10 mouse cellular contexts compared by ENCODE assay signal in the genomic region with DNA sequence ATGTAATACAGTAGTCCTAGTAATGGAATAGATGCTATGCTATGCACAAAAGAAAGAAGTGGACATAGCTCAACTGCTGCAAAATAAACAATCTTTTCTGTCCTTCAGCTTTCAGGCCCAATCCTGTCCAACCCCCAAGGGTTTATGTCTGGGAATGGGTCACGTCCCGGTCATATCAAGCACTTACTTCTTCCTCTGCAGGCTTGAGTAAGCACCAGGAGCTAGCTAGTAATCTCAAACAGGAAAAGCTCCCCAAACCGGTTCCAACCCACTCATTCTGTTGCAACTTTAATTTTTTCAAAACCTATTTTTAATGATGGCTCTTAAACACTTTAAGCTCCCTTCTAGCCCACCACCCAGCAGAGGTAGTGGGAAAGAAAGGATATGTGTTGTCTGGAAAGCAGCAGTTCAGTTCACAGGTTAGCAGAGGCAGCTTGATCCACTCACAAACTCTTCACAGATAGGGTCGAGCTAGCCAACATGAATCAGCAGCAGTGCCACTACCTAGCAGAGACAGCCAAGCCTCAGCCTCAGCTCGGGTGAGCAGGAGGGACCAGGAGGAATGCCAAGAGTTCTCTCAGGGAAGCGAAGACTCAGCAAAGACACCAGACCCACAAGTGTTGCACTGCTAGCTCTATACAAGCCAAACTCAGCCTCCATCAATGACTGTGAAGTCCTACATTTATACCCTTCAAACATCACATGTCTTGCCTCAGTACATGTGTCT. TPM values are rescaled to one million over a fixed set of nuclear protein-coding genes. Genes with fewer than 3 reads are reported as not detected.
DNase-seq lines count a peak whose midpoint lies in the region; ATAC-seq lines count a peak whose summit lies in the region.
"Had no signal": no experiment of that assay in that cellular context is flagged by ENCODE, and none has a peak within 500 bp of the region (broad histone marks: within the 10 kb centered on the region; RNA-seq: fewer than 3 reads in every experiment).

No protein-coding gene starts in this region.

- H3K27ac ChIP-seq in embryonic facial prominence, embryonic 11.5 days (replicated peaks; ENCODE audit: low read depth, low read length), result no peak overlapping the region
- H3K27ac ChIP-seq in embryonic facial prominence, embryonic 10.5 days (replicated peaks), result no peak overlapping the region; the same call in 1 of the 2 replicates
- H3K27ac ChIP-seq in hindbrain, embryonic 11.5 days (ENCODE audit: low read depth, low read length), result no peak overlapping the region
- H3K27ac ChIP-seq: limb, embryonic 12.5 days had no signal

- H3K4me1 ChIP-seq in embryonic facial prominence, embryonic 11.5 days (ENCODE audit: control insufficient read depth, insufficient read depth, low read length), result no peaks in the 10 kb centered on the region
- no peaks in the 10 kb centered on the region for H3K4me1 ChIP-seq in embryonic facial prominence, embryonic 10.5 days
- H3K4me1 ChIP-seq in hindbrain, embryonic 11.5 days (replicated peaks; ENCODE audit: control insufficient read depth, insufficient read depth, low read length), result no peaks in the 10 kb centered on the region

- H3K4me2 ChIP-seq in embryonic facial prominence, embryonic 11.5 days (ENCODE audit: low read depth, low read length), result no peak overlapping the region
- no peak overlapping the region for H3K4me2 ChIP-seq in hindbrain, embryonic 11.5 days (replicated peaks; ENCODE audit: low read depth, low read length)
- H3K4me2 ChIP-seq: limb, embryonic 12.5 days had no signal

- H3K9ac ChIP-seq in embryonic facial prominence, embryonic 11.5 days (replicated peaks; ENCODE audit: low read length), result no peak overlapping the region
- no peak overlapping the region for H3K9ac ChIP-seq in hindbrain, embryonic 11.5 days (ENCODE audit: low read depth, low read length)
- H3K9ac ChIP-seq: limb, embryonic 12.5 days had no signal

- 79% methylated on average over 6 of the region's 6 CpGs for WGBS in embryonic facial prominence, embryonic 11.5 days
- WGBS in embryonic facial prominence, embryonic 10.5 days, result 81% methylated on average over 6 of the region's 6 CpGs
- WGBS in hindbrain, embryonic 11.5 days, result 92% methylated on average over 6 of the region's 6 CpGs

- no peaks in the 10 kb centered on the region for H3K27me3 ChIP-seq in embryonic facial prominence, embryonic 11.5 days (ENCODE audit: control insufficient read depth, insufficient read depth, low read length)
- H3K27me3 ChIP-seq in embryonic facial prominence, embryonic 10.5 days (replicated peaks; ENCODE audit: low read depth, poor library complexity, severe bottlenecking), result no peaks in the 10 kb centered on the region
- no peaks in the 10 kb centered on the region for H3K27me3 ChIP-seq in hindbrain, embryonic 11.5 days (ENCODE audit: control insufficient read depth, insufficient read depth, low read length)
- H3K27me3 ChIP-seq: limb, embryonic 12.5 days had no signal

- H3K4me3 ChIP-seq in embryonic facial prominence, embryonic 11.5 days (ENCODE audit: low read depth, low read length), result no peak overlapping the region
- no peak overlapping the region for H3K4me3 ChIP-seq in embryonic facial prominence, embryonic 10.5 days
- H3K4me3 ChIP-seq in hindbrain, embryonic 11.5 days (ENCODE audit: low read depth, low read length), result no peak overlapping the region
- H3K4me3 ChIP-seq: limb, embryonic 12.5 days had no signal

- H3K36me3 ChIP-seq in embryonic facial prominence, embryonic 11.5 days (replicated peaks; ENCODE audit: control insufficient read depth, insufficient read depth, low read depth, low read length), result no peaks in the 10 kb centered on the region; the same call in 1 of the 2 replicates
- peaks cover 17% of the 10 kb centered on the region for H3K36me3 ChIP-seq in embryonic facial prominence, embryonic 10.5 days (replicated peaks)
- no peaks in the 10 kb centered on the region for H3K36me3 ChIP-seq in hindbrain, embryonic 11.5 days (ENCODE audit: control insufficient read depth, insufficient read depth, low read length)

- no peaks in the 10 kb centered on the region for H3K9me3 ChIP-seq in embryonic facial prominence, embryonic 11.5 days (replicated peaks; ENCODE audit: control insufficient read depth, low read length)
- H3K9me3 ChIP-seq in embryonic facial prominence, embryonic 10.5 days, result no peaks in the 10 kb centered on the region
- H3K9me3 ChIP-seq in hindbrain, embryonic 11.5 days (ENCODE audit: control insufficient read depth, low read length), result no peaks in the 10 kb centered on the region
- H3K9me3 ChIP-seq: limb, embryonic 12.5 days had no signal

- DNase-seq in embryonic facial prominence, embryonic 11.5 days (ENCODE audit: low spot score), result peak; percentile 19
- DNase-seq in embryonic facial prominence, embryonic 10.5 days (ENCODE audit: low spot score), result no peak
- peak; percentile 35 to 71 for DNase-seq in urinary bladder, adult 18-20 months (ENCODE audit: low spot score in 2 of 2)
- DNase-seq in urinary bladder, adult 2 months (ENCODE audit: low spot score), result no peak
- DNase-seq in lung, adult 18-20 months, result peak; percentile 59 to 81
- DNase-seq in urinary bladder, postnatal 25 days (ENCODE audit: low spot score), result peak; percentile 63
- no peak for DNase-seq in B cell, adult 2 months
- DNase-seq in hindbrain, embryonic 11.5 days (ENCODE audit: low spot score), result no peak

- ATAC-seq in embryonic facial prominence, embryonic 11.5 days (replicated peaks; ENCODE audit: insufficient number of reproducible peaks, low FRiP score, low TSS enrichment, low read depth), result no peak
- ATAC-seq in hindbrain, embryonic 11.5 days (ENCODE audit: low FRiP score), result no peak
- ATAC-seq: inflammation-experienced regulatory T-cells, adult 6 months had no signal

RNA-seq across cellular contexts. Expression of a gene that starts 30.4 kb away (rescaled TPM):
- polyA plus RNA-seq in embryonic facial prominence, embryonic 11.5 days (2014; fragmentation: Nextera tagmentation; extraction: Ambion mirVana), result 52.7 and 60.5 TPM in 2 replicates
- polyA plus RNA-seq in embryonic facial prominence, embryonic 10.5 days (2016; fragmentation: Nextera tagmentation; extraction: Ambion mirVana), result 80.1 and 81.6 TPM in 2 replicates
- polyA plus RNA-seq in urinary bladder, adult 2 months (2012; rRNA removed), result 109 and 110 TPM in 2 replicates
- 44.2 and 45.6 TPM in 2 replicates for polyA plus RNA-seq in hindbrain, embryonic 11.5 days (2014; fragmentation: Nextera tagmentation; extraction: Ambion mirVana)

Comparison
In these comparisons a context has a peak if more than half of its experiments do, and no peak if none do; other contexts are left out.
1. DNase-seq: peak in embryonic facial prominence, embryonic 11.5 days (single experiment), urinary bladder, adult 18-20 months (2 of 2), lung, adult 18-20 months (2 of 2) and urinary bladder, postnatal 25 days (single experiment); none in embryonic facial prominence, embryonic 10.5 days (single experiment), urinary bladder, adult 2 months (single experiment), B cell, adult 2 months (0 of 2) and hindbrain, embryonic 11.5 days (single experiment).